Mouse (Mus musculus) right cerebral cortex, adult 2 months (tissue): ENCODE measurements around the gene Gm26741.

Experiments used
- DNase-seq, 2 experiments: peaks; one replicate each; pipeline ENCODE4 v3.0.0; 2021 to 2022; ENCODE audit warnings: low spot score in 2 of 2

Gm26741 gene

DNA sequence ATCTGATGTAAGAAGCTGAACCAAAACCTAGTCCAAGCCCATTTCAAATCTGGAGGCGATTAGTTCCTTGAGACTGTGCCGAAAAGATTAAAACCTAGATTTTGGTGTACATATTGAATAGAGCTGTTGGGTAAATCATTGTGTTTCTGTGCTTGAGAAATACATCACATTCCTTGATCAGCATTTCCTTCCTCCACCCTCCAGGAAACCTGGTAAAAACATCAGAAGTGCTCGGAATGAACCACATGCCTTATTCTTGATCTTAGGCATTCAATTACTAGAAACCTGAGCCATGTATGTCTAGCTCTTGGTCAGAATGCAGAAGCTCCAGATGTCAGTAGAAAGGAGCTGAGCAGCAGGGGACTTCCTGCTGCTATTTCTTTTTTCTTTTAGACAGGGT is 30.9 kb downstream of the Gm26741 start:
- no peak for DNase-seq

- no peak for DNase-seq
These were observed 32.6 kb downstream of the Gm26741 start for GRCm38 (mm10) chr10:52391208-52391607.

DNA sequence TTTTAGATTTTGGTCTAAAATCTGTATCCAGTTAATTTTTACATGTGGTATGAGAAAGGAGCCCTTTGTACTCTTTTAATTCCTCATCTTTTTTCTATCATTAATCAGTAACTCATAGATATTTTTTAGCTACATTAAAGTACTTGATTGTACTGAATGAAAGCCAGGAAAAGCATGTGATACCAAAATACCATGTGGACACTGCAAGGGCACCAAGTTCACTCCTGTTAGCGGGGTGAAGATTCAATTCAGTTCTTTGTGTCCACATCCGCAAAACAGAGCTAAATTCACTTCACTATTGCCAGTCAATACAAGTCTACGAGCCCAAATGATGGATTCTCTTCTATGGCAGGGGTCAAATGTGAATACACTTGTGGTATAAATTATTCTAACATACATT is 38.1 kb downstream of the Gm26741 start:
- DNase-seq: no peak

DNA sequence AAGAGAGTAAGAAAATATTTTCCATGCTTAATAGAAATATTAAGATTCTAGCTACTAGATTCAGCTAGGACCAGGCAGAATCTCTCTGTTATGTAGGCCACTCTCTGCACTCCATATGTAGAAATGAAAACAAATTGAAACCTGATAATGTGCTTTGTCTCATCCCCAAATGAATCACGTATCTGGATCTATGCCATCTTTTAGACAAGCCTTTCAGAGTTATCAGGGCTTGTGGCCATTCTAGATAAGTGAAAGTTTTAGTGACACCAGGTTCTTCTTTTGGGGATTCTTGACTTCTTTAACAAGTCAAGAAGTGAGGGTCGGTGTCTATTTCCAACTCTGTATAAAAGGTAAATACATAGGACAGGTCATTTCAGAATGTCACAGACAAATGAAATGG is 40.1 kb downstream of the Gm26741 start:
- no peak for DNase-seq

GRCm38 (mm10) chr10:52399722-52400121 is 41.2 kb downstream of the Gm26741 start:
- no peak for DNase-seq

DNA sequence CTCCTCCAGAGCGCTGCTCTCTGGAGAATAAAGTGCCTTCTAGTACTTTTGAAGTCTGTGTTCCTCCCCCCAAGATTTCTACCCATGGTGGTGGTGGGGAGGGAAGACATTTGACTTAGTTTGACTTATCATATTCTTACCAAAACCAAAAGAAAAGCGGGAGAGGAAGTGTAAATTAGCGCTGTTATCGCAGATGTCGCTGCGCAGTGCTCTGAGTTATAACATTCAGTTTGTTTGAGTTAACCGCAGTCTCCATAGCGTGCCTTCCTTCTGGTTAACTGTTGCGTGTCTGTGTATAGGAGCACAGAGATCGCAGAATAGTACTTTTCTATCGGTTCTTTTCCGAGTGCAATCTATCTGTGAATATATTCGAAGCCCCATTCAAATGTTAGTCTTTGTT is 46.6 kb downstream of the Gm26741 start:
- DNase-seq: no peak

DNA sequence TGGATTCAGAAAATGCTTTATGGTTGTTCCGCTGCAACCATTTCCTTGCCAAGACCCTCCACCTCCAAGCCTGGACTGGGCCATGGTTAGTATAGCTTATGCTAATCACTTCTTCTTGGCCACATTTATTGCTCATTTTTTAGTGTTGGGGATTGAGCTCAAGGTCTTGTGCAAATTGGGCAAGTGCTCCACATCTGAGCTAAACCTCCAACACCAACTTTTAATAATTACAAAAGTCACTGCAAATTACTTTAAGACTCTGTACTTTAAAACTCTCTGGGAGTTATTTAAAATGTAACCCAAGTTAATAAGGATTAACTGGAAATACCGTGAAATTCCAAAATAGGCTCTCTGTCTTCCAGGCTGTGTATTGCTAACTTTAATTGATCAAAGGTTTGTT is 49.0 kb downstream of the Gm26741 start:
- DNase-seq: no peak
